Mouse (Mus musculus): ENCODE results near the gene Nprl3.

GRCm38 (mm10) chr11:32236132-32236531 lies 31.4 kb downstream of the Nprl3 start:
- TF ChIP-seq POLR2A (IDR thresholded peaks at IDR 0.05; ENCODE audit: low read depth, low read length) (no peak), CTCF (IDR thresholded peaks at IDR 0.05; ENCODE audit: borderline replicate concordance, insufficient read depth, low read length) (no peak)

Measured in embryonic fibroblast, embryonic 13.5 days (primary cell).